Mouse (Mus musculus) heart, postnatal 0 days (tissue): ENCODE data around the gene Upb1.

Source experiments
- CTCF ChIP-seq: IDR thresholded peaks from 2 replicates; pipeline ENCODE4 v1.5.1; 2016; ENCODE audit warnings: antibody characterized with exemption, control low read depth, low read depth
- EP300 ChIP-seq: IDR thresholded peaks from 2 replicates; pipeline ENCODE4 v1.6.1; 2016; ENCODE audit warnings: antibody characterized with exemption, low read depth

DNA sequence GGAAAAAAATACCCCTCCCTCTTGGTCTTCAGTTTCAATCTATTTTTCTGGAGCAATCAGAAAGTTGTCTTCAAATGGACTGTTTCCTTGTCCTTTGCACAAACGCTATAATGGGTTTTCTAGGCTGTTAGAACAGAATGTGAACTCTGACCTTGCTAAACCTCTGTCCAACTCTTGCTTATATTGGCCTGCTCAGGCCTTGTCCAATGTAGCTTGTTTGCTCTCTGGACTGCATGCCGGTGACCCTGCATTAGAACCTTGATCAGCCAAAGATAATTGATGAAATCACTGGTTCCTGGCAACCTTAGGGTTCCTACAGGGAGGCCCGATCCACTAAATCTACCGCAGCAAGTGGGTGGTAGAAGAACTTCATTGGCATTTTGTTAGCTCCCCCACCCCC lies 6.8 kb downstream of the Upb1 start:
- TF ChIP-seq CTCF (no peak), EP300 (no peak)
